Mouse (Mus musculus): ENCODE measurements at regions not wholly inside any gene's neighbourhood (a gene's known extent, or its start where the extent isn't known, plus 50 kb on each side); places are given as distances from the start of the nearest gene placed in this dataset.

DNA sequence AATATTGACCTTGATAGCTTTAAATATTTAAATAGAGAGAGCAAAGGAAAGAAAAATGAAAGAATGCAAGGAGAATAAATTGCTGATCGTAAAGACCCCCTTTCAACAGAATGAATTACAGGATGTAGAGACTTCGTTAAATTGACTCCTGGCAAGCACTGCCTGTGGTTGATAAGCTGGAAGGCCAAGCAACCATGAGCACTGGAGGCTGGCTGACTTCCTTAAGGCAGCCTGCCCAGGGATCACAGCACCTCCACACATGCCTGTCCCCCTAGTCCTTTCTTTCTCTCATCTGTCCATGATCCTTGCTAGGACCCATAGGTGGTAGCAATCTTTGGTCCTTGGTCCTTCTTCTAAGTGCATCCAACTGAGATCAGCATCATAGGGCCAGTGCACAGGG, 152.0 kb upstream of the Arglu1 start:
- TF ChIP-seq CTCF (IDR thresholded peaks at IDR 0.05; ENCODE audit: low read depth): no peak
- no peak for TF ChIP-seq EP300 (IDR thresholded peaks at IDR 0.05; ENCODE audit: low read depth)
